Mouse (Mus musculus): ENCODE data around the gene Ankrd54. TPM values are rescaled to one million over a fixed set of nuclear protein-coding genes. Genes with fewer than 3 reads are reported as not detected.

Gene Ankrd54
- 1 to 10 TPM; 2.7 to 4.3 TPM for total RNA-seq (2021)
- long read RNA-seq, experiment 1, transcript Ankrd54-201 (8 exons, 1,904 nt), result major isoform, 7 of 9 reads
- long read RNA-seq, experiment 1, partial matches to known transcripts, result 0 of 9 reads
- long read RNA-seq, experiment 1, other reads (novel, unspliced or antisense), result 2 of 9 reads
- long read RNA-seq, experiment 2, transcript Ankrd54-201 (8 exons, 1,904 nt), result major isoform, 6 of 8 reads
- long read RNA-seq, experiment 2, partial matches to known transcripts, result 2 of 8 reads
- long read RNA-seq, experiment 2, other reads (novel, unspliced or antisense), result 0 of 8 reads

DNA sequence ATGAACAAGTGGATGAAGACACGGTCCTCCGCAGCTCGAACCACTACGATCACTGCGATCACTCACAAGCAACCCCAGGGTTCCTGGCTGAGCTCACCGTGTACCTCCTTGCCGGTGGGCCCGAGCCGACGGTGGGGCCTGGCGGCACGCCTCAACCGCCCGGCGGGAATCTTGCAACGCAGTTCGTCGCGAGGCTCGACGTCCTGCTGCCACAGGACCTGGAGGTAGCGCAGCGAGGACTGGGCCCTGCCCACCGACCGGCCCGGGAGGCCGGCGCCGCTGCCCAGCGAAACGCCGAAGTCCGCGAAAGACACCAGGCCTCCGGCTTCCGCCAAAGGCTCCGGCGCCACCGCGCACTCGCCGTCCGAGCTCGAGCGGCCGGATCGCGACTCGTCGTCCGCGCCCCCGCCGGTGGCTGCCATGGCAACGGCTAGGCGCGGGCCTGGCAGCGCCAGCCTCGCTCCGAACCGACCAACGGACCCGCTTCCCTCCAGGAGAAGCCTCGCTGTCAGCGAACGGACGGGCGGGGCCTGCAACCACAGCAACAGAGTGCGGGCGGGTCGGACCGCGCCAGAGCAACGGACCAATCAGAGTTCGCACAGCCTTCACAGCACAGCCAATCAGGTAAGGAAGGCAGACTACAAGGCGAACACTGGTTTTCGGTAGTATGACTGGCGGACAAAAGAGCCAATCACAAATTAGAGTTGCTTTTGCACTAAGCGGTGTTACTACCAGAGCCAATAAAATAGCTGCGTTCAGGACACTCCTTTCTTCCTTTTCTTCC lies at the start of gene Ankrd54:
Ankrd54 (minus strand) TSS at position 518 of the 784 bp plus-strand sequence.
- intact Hi-C loops (cut with DNase I), result no loop called here
- peak; percentile 91 to 95 for DNase-seq

DNA sequence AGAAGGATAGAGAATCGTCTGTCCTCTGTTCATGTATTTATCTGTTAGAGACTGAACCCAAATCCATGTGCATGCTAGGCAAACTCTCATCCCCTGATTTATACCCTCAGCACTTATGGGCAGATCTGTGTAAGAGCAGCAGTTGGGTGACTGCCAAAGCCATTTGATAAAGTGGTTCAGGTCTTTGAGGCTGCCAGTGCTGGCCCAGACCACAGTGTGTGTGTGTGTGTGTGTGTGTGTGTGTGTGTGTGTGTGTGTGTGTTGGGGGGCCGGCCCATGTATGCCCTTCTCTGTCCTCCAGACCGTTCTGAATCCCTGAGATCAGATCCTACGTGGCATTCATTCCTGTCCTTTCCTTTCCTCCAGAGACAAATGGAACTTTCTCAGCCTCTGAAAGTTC lies 49.1 kb upstream of the Ankrd54 start:
- intact Hi-C loops (cut with DNase I), result no loop called here
- DNase-seq, result no peak

GRCm38 (mm10) chr15:79110528-79110927 lies 47.8 kb upstream of the Ankrd54 start:
- intact Hi-C loops (cut with DNase I), result no loop called here
- no peak for DNase-seq

DNA sequence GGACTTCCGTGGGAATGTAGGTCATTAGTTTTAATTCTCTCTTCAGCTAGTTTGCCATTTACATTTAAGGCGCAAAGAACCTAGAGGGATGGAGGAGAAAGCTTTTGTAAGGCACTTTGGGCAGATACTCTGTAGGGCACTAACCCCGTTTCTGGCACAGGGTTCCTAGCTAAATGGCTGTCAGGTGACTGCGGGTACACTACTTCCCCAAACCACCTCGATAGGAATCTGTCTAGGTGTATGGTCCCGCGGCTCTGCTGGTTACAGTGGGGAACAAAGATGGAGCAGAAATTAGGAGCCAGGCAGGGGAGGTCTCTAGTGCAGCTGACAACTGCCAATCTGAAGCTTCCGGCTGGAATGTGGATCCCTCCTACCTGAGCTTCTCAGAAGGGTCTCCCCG lies 47.3 kb upstream of the Ankrd54 start:
- intact Hi-C loops (cut with DNase I), result no loop called here
- DNase-seq, result no peak

DNA sequence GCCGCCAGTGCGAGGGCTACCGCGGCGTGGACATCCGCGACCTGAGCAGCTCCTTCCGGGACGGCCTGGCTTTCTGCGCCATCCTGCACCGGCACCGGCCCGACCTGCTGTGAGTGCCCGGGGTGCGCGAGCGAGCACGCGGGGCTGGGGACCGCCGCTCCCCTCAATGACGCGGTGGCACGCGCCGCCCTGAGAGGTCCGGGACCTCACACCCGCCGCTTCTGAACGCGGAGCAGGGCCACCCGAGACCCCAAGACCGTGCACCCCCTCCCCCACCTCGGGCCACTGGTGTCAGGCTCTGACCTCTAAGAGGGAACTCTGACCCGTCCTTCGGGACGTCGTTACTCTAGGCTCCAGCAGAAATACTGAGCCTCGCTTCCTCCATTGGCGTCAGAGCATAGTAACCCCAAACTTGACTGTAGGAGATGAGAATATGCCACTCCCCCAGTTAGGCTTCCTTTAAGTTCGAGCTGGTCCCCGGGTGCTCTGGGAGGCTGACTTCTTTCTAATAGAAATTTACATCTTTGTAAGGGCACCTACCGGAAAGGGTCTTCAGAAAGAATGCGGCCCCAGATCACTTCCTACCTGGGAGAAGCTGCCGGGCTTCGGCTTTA lies 46.7 kb upstream of the Ankrd54 start:
- intact Hi-C loops (cut with DNase I), result no loop called here
- no peak for DNase-seq

GRCm38 (mm10) chr15:79108421-79109320 lies 46.0 kb upstream of the Ankrd54 start, which contains the start of gene Micall1:
Micall1 (plus strand) TSS chr15:79108898.
- DNase-seq, result peak; percentile 63 to 66
- intact Hi-C loops (cut with DNase I), result no loop called here

DNA sequence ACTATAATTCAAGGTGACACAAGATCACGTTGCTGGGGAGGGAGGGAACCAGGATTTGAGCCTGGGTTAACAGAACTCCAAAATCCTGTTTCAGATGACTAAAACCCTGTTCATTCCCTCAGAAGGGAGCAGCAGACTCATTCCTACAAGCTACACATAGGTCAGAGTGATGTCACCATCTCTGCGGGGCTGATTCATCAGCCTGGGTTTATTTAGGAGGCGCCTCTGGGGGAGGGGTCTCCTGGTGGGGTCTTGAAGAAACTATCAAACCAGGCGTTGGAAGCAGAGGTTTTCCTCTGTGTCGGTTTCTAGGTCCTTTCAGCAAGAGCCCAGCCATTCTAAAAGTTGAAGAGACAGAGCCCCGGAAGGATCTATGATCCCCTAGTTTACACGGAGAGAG lies 45.3 kb upstream of the Ankrd54 start:
- intact Hi-C loops (cut with DNase I), result no loop called here
- no peak for DNase-seq

DNA sequence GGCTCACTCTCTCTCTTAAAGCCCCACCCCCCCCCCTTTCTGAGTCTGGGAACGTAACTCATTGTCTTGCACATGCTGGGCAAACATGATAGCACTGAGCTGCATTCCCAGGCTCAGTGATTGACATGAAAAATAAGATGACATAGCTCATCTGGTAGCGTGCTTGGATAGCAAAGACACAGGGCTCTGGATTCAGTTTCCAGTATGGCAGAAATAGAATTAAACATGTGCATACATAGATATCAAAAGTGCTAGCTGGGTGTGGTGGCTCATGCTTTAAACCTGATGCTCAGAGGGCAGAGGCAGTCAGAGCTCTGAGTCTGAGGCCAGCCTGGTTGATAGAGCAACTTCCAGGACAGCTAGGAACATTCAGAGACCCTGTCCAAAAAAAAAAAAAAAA lies 43.1 kb upstream of the Ankrd54 start:
- no peak for DNase-seq
- intact Hi-C loops (cut with DNase I), result no loop called here

DNA sequence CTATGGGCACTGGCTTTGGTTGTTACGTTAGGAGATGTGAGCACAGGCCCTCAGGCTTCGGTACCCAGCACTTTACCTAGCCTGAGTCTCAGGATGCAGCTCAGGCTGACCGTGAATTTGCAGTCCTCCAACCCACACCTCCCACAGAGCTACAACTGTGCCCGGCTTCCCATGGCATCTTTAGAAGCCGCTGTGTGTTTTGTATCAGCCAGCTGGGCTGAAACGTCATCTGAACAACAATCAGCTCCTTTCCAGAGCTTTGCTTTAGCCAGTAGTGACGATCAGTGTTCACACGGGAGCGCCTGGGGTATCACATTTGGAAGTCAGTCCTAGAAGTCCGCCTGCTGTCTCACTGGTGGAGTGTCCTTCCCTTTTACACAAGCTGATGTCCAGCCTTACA lies 40.6 kb upstream of the Ankrd54 start:
- DNase-seq, result no peak
- intact Hi-C loops (cut with DNase I), result no loop called here

DNA sequence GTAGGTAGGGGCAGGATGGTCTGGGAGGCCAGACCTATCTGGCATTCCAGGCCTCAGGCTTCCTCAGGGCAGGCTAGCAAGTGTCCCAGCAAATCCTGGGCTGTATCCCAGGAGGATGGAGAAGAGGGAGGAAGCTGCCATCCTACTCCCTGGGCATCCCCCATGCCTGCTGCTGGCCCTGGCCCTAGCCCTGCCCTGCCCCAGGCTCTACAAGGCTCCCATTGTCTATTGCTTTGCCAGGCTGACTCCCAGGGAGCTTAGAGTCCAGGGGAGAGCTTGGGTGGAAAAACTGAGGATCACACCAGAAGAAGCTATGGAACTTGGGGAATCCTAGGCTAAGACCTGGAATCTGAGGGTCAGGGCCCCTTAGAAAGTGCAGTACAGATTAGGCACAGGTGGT lies 38.8 kb upstream of the Ankrd54 start:
- intact Hi-C loops (cut with DNase I), result no loop called here
- DNase-seq, result no peak

DNA sequence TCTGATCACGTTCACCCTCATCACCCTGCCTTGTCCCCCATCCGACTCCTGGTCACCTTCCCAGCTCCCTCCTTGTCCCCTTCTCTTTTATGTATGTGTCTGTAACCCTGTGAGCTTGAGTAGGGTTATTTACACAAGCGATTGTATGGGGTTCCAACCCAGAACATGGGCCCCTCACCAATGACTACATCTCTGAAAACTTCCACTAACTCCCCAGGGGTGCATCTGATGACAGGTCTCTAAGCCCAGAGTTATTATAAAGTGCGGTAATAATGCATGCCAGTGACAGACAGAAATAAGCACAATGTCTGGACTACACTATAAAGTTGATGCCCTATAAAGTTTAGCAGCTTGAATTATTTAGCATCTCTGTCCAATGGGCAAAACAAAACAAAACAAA lies 37.7 kb upstream of the Ankrd54 start:
- intact Hi-C loops (cut with DNase I), result no loop called here

DNA sequence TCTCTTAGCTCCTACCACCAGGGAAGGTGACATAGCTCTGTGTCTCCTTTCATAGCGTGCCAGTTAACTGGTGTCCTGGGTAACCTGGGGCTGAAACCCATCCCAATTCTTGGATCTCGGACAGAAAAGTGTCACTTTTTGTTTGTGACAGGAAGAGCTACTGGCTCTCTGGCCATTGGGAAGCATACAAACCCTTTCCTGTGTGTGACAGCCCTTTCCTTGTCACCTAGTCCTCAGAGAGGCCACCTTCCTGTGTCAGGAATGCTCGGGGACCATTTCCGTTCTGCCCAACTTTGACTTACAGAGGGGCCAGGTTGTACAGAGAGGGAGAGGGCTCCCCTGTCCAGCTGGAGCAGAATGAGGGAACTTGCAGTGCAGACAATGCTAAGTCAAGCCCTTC lies 36.8 kb upstream of the Ankrd54 start:
- no peak for DNase-seq
- intact Hi-C loops (cut with DNase I), result no loop called here

More for the DNA sequence above, 37.7 kb upstream of the Ankrd54 start:
- DNase-seq, result no peak

- DNase-seq, result no peak
- intact Hi-C loops (cut with DNase I), result no loop called here
Observed at GRCm38 (mm10) chr15:79098868-79099267, 36.2 kb upstream of the Ankrd54 start.

- no peak for DNase-seq
- intact Hi-C loops (cut with DNase I), result no loop called here
Observed at GRCm38 (mm10) chr15:79098220-79098619, 35.5 kb upstream of the Ankrd54 start.

- DNase-seq, result peak; percentile 53
- intact Hi-C loops (cut with DNase I), result no loop called here
Observed at GRCm38 (mm10) chr15:79097611-79098025, 34.9 kb upstream of the Ankrd54 start.

DNA sequence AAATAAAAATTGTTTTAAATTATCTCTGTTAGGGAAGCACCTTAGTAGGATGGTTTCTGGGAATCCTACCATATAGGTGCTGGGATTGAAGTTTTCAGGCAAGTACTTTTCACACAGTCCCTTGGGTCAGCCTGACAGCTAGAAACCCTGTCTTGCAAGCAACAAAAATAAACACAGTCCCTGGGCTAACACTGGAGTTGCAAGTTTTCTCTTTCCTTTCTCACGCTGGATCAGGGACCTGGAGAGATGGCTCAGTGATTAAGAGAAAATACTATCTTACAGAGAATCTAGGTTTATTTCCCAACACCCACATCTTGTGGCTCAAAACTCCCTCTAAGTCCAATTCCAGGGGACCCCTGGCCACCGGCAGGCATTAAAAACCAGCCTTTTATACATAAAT lies 34.4 kb upstream of the Ankrd54 start:
- intact Hi-C loops (cut with DNase I), result no loop called here
- no peak for DNase-seq

DNA sequence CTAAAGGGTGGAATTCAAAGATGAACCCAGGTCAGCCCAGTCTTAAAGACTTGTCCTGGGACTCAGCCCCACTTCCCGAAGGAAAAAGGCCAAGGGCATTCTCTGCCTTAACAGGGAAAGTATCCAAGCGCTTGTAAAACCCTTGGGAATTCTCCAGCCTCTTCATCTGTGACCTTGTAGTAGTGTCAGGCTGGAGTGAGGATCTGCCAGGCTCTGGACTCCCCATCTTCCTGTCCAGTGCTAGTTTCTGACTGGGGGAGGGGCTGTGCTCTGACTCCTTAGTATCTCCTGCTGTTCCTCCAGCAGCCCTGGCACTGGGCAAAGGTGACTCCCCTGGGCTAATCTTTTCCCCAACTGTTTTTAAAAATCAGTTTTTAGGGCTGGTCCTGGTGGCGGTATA lies 33.9 kb upstream of the Ankrd54 start:
- intact Hi-C loops (cut with DNase I), result no loop called here
- no peak for DNase-seq

- DNase-seq, result no peak
- intact Hi-C loops (cut with DNase I), result no loop called here
Observed at GRCm38 (mm10) chr15:79095483-79095882, 32.8 kb upstream of the Ankrd54 start.

GRCm38 (mm10) chr15:79093083-79093839 lies 30.6 kb upstream of the Ankrd54 start:
- intact Hi-C loops (cut with DNase I), result loop anchor here (1.0 kb wide), 1 partner anchor 55 kb away; no protein-coding TSS in a partner anchor

DNA sequence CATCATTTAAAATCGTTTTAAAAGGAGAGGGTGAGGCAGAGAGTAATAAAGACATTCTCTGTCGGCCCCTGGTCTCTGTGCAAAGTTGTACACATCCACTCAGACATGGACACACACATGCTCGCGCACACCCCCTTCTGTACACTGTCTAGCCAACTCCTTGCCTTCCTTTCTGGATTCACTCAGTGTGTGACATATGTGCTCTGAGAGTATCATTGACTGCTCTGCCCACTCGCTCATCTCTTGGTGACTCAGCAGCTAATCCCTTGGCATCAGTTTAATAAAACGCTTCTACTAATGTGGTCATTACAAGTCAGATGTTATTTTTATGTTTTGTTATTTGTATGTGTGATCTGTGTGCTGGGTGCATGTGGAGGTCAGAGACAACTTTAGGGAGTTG lies 29.6 kb upstream of the Ankrd54 start:
- DNase-seq, result no peak
- intact Hi-C loops (cut with DNase I), result no loop called here

More at GRCm38 (mm10) chr15:79093083-79093839, 30.6 kb upstream of the Ankrd54 start:
- DNase-seq, result no peak

All from gastrocnemius, postnatal 36 days (tissue).